Mouse (Mus musculus) MEL (cell line): Measurements from ENCODE around the gene Rab11fip3.

ENCODE experiments used
- CTCF ChIP-seq, 3 experiments: IDR thresholded peaks in 2 of 3; conservative IDR thresholded peaks in 1 of 3; 2 replicates each; pipeline ENCODE4 v1.5.1; 2011 to 2012; ENCODE audit warnings: low read length in 3 of 3, low read depth in 2 of 3, mild to moderate bottlenecking in 2 of 3, improper control_type of control experiment in 1 of 3, inconsistent platforms in 1 of 3, mixed read lengths in 1 of 3, moderate library complexity in 1 of 3; ENCODE audit not compliant: control insufficient read depth in 1 of 3, insufficient read depth in 1 of 3, poor library complexity in 1 of 3, severe bottlenecking in 1 of 3
- EP300 ChIP-seq, 2 experiments: IDR thresholded peaks; 2 replicates each; pipeline ENCODE4 v1.6.1; 2011; ENCODE audit warnings: improper control_type of control experiment in 2 of 2, low read length in 2 of 2, low read depth in 1 of 2, mild to moderate bottlenecking in 1 of 2
- GATA1 ChIP-seq: IDR thresholded peaks from 2 replicates; pipeline ENCODE4 v1.6.1; 2011; ENCODE audit warnings: low read depth, low read length, improper control_type of control experiment
- MAFK ChIP-seq: IDR thresholded peaks from 2 replicates; pipeline ENCODE4 v1.6.1; 2011; ENCODE audit warnings: low read depth, mild to moderate bottlenecking, low read length, improper control_type of control experiment, borderline replicate concordance
- MXI1 ChIP-seq: IDR thresholded peaks from 2 replicates; pipeline ENCODE4 v1.6.1; 2011; ENCODE audit warnings: mild to moderate bottlenecking, low read depth, low read length, improper control_type of control experiment
- MYB ChIP-seq: IDR thresholded peaks from 2 replicates; pipeline ENCODE4 v1.6.1; 2011; ENCODE audit warnings: mild to moderate bottlenecking, low read depth, low read length, improper control_type of control experiment
- NRF1 ChIP-seq: IDR thresholded peaks from 2 replicates; pipeline ENCODE4 v1.6.1; 2014; ENCODE audit warnings: low read depth, mild to moderate bottlenecking, inconsistent platforms, low read length, improper control_type of control experiment, moderate library complexity; ENCODE audit not compliant: poor library complexity, insufficient read depth, severe bottlenecking
- POLR2A ChIP-seq, 2 experiments: IDR thresholded peaks; 2 replicates each; pipeline ENCODE4 v1.6.1; 2011 to 2012; ENCODE audit warnings: low read length in 2 of 2, mild to moderate bottlenecking in 2 of 2, control low read depth in 1 of 2, improper control_type of control experiment in 1 of 2, low read depth in 1 of 2, moderate library complexity in 1 of 2; ENCODE audit not compliant: control insufficient read depth in 1 of 2, insufficient read depth in 1 of 2, poor library complexity in 1 of 2
- SMC3 ChIP-seq: IDR thresholded peaks from 2 replicates; pipeline ENCODE4 v1.6.1; 2011; ENCODE audit warnings: low read depth, low read length, improper control_type of control experiment
- TAL1 ChIP-seq: IDR thresholded peaks from 2 replicates; pipeline ENCODE4 v1.6.1; 2012; ENCODE audit warnings: mild to moderate bottlenecking, inconsistent platforms, low read length, moderate library complexity, mixed read lengths
- ZC3H11A ChIP-seq: IDR thresholded peaks from 2 replicates; pipeline ENCODE4 v1.6.1; 2012; ENCODE audit warnings: low read depth, mild to moderate bottlenecking, inconsistent platforms, low read length, improper control_type of control experiment
- ZMIZ1 ChIP-seq: IDR thresholded peaks from 2 replicates; pipeline ENCODE4 v1.6.1; 2012; ENCODE audit warnings: low read depth, mild to moderate bottlenecking, inconsistent platforms, low read length, improper control_type of control experiment, moderate library complexity

GRCm38 (mm10) chr17:26004711-26005110 lies 64.6 kb downstream of the Rab11fip3 start:
- TF ChIP-seq GATA1 (no peak), ZC3H11A (no peak), SMC3 (no peak), POLR2A (IDR thresholded peaks at IDR 0.05; ENCODE audit: control insufficient read depth in 1 of 2, insufficient read depth in 1 of 2, low read depth in 1 of 2, low read length in 2 of 2, poor library complexity in 1 of 2) (no peak), NRF1 (no peak), MYB (no peak), MXI1 (no peak), CTCF (IDR thresholded peaks at IDR 0.05 in 2 of 3, conservative IDR thresholded peaks at IDR 0.05 in 1 of 3; ENCODE audit: control insufficient read depth in 1 of 3, insufficient read depth in 1 of 3, low read depth in 2 of 3, low read length in 3 of 3, poor library complexity in 1 of 3, severe bottlenecking in 1 of 3) (no peak), TAL1 (no peak), EP300 (IDR thresholded peaks at IDR 0.05; ENCODE audit: low read depth in 1 of 2, low read length in 2 of 2) (no peak), MAFK (no peak), ZMIZ1 (no peak)
